Mouse (Mus musculus): ENCODE results near the gene Taf10.
"Not testable (repeated sequence)": the region's sequence is repeated elsewhere in the genome, so short reads cannot be mapped to it uniquely, and the experiment has no call there.

Gene Taf10

DNA sequence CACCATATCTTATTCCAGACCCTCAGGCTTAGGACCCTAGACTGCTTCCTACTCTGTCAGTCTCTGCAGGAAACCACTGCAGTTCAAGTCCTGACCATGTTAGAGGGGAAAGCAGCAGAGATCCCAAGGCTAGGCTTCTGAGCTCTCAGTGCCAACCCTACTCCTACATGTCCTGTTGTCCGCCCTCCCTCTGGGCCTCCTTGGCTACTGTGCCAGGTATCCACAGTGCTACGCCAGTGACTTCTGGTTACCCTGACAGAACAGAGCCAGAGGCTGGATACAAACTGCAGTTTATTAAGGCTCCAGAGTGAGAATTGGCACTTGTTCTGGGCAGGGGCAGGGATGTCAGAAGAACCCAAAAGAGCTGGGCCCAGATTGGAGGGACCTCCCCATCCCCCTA, 8.6 kb upstream of the Taf10 start:
- no peak for DNase-seq

DNA sequence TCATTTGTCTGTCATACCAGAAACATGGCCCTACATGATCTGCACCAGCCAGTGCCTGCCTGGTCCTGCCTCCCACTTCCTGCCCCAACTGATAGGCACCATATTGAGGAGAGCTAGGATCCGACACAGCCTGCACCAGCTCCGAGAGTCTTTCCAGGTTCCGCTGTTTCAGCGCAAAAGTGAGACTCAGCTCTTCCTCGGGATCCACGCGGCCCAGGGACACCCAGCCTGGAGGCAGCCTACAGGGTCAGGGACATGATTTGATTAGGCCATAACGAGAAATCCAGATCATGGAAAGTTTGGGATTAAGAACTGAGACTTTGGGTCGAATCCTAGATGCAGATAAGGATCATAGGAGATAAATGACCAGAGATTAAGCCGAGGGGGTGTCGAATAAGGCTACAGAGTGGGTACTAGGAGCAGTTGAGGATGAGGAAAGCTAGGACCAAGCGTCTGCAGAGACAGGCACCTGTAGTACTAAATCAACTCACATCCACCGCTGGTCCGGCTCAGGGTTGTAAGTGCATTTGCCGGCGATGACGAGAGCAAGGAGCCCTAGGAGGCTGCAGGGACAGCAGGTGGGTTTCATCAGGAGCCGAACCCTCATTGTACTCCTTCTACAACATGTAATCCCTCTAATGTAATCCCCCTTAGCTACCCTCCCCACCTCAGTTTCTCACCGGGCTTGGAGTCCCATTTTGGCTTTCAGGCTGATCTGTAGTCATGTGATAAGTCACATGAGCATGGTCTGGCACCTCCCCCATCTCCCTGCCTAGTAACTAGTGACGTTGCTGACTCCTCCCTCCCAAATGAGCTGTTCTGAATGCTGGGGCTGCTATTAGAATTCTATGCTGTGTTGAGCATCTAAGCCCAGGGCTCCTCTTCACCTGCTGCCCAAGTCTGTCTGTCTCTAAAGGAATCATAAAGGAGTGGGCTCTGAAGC, 7.6 kb upstream of the Taf10 start, which contains the start of gene Tpp1:
Gene Tpp1 (minus strand): TSS at position 745 of the 943 bp plus-strand sequence.
- peak; percentile 81 for DNase-seq

- no peak for DNase-seq
Observed at GRCm38 (mm10) chr7:105747776-105748175, 3.6 kb upstream of the Taf10 start.

DNA sequence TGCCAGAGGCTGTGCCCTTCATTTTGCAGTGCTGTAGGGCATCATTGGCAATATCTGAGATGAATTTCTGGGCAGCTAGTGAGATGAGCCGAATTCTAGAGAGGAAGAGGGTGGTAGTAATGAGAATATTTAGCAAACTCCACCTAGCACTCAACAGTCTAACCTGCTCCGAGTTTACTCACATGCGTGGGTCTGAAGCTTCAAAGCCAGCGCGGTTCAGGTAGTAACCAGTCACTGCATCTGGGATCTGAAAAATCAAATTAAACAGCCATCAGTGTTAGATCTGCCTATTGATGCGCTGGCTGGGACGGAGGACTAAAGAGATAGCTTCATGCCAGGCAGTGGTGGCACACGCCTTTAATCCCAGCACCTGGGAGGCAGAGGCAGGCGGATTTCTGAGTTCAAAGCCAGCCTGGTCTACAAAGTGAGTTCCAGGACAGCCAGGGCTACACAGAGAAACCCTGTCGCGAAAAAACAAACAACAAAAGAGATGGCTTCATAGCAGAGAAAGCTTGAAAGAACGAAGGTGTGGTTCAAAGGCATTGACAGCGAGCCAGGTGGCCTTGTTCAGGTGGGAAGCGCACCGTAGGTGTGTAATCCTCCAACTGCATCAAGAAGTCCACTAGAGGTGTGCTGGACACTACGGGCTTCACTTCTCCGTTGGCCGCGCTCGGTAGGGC, 775 bp downstream of the Taf10 start:
- not testable (repeated sequence) for DNase-seq

GRCm38 (mm10) chr7:105742539-105743215, 1.5 kb downstream of the Taf10 start:
- DNase-seq, result not testable (repeated sequence)

GRCm38 (mm10) chr7:105741978-105742377, 2.2 kb downstream of the Taf10 start:
- no peak for DNase-seq

DNA sequence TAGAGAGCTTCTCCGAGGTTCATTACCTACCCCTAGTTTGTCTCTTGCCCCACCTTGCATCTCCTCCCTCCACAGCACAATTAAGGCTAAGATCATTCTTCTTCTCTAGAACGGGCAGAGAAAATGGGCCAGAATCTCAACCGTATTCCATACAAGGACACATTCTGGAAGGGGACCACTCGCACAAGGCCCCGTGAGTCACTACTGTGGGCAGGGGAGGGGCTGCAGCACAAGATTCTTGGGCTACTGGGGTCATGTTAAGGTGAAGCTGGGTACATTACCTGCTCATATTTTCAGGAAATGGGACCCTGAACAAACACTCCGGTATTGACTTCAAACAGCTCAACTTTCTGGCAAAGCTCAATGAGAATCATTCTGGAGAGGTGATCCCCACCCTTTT, 3.3 kb downstream of the Taf10 start:
- DNase-seq, result no peak

DNA sequence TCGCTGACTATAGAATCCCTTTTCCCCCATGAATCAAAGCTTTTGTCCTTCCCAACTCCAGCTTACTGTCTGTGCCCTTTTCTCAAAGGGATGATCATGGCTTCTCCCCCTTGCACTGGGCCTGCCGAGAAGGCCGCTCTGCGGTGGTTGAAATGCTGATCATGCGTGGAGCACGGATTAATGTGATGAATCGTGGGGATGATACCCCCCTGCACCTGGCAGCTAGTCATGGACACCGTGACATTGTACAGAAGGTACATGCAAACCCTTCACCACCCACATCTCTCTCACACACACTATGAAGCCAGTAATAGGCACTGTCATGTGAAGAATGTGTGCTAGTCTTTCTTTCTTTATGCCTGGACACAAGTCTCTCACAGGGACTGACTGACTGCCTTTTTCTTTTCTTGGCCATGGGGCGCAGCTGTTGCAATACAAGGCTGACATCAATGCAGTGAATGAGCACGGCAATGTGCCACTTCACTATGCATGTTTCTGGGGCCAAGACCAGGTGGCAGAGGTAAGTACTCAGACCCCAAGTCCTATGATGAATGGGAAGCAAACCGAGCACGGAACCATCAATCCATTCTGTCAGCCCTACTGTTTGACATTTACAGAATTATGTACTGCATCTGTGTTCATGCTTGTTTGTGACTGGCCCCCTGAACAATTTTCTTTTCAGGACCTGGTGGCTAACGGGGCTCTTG, 3.9 kb downstream of the Taf10 start:
- no peak for DNase-seq

DNA sequence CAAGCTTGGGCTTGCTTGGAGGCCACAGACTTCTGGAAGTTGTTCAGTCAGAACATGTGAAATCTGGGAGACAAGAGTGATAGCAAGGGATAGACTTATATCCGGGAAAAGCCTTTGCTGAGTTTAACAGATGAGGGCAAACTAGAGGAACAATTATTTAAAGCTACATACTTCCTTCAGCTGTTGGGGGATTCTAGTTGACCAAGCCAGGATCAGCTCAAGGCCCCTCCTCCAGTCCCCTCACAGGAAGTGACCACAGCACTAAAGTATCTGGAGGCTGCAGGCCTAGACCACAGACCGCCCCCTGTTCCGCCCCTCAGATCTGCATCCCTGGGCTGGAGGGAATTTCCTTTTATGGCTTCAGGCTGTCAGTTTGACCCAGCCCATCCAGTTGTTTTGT, 5.2 kb downstream of the Taf10 start:
- DNase-seq, result no peak

DNA sequence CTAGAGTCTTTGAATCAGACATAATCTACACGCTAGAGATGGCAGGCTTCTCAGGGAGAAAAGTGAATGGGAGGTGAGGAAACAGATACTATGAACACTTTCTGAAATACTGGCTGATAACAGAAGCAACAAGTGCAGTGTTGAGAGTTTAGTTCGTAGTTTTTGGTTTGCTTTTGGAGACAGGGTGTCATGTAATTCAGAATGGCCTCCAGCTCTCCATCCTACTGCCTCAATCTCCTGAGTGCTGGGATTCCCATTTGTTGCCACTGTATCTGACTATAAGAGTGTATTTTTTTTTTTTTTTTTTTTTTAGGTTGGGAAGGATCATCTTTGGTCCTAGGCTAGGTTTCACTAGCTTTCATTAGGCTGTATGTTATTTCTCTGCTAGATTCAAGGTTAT, 5.9 kb downstream of the Taf10 start:
- DNase-seq, result no peak

- no peak for DNase-seq
Observed at GRCm38 (mm10) chr7:105737648-105738047, 6.5 kb downstream of the Taf10 start.

- DNase-seq, result no peak
Observed at GRCm38 (mm10) chr7:105736911-105737521, 7.1 kb downstream of the Taf10 start, which contains the start of gene Rrp8. Gene Rrp8, minus strand, starts transcription at chr7:105737385.

GRCm38 (mm10) chr7:105736264-105736901, 7.8 kb downstream of the Taf10 start, which contains the start of gene Ilk:
Gene Ilk, plus strand, starts transcription at chr7:105736592.
- peak; percentile 86 for DNase-seq

GRCm38 (mm10) chr7:105735464-105735863, 8.7 kb downstream of the Taf10 start:
- not testable (repeated sequence) for DNase-seq

DNA sequence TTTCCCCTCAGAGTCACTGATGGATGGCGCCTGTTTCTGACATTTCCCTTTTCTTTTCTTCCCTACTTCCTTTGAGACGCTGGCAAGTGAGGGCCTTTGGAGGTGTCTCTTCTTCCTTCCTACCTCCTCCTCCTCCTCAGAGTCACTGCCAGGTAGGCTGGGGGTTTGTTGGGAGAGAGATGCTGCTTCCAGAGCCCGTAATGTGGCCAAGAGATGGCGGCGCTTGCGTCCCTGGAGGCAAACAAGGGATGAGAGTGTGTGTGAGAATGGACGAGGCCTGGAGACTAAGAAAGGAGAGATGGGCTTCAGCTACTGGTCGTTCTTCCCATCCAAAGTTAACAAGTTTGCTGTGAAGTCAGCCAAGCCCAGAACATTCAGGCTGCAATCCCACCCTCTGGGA, 9.3 kb downstream of the Taf10 start:
- no peak for DNase-seq

- no peak for DNase-seq
Observed at GRCm38 (mm10) chr7:105733836-105734235, 10.3 kb downstream of the Taf10 start.

DNA sequence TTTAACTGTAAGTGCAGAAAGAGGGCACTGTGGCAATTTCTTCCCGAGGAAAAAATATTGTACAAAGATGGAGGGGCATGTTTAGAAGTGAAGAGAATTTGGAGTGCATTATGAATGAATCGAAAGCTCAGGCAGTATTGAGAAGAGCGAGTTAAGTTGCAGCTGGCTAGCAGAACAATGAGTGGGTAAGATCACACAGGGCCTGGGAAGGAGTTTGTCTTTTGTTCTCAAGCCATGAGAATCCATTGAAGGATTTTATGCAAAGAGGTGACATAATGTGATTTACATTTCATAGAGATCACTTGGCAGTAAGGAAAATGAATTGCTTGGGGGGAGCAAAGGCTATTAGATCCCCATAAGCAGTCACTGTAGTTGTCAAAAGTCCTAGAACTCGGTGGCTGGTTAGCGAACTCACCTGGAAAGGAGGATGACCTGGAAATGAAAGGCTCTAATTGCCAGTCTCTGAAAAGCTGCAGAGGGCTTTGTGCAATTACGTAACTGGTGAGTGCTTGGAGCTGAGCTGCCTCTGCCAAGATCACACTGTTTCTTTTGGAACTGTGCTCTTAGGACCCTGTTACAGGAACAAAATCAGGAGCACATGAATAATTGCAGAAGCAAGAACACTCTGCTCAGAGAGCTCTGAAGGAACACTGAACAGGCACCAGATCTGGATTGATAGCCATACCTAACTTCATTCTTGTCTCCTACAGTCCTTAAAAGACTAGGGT, 15.3 kb downstream of the Taf10 start:
- DNase-seq, result no peak

DNA sequence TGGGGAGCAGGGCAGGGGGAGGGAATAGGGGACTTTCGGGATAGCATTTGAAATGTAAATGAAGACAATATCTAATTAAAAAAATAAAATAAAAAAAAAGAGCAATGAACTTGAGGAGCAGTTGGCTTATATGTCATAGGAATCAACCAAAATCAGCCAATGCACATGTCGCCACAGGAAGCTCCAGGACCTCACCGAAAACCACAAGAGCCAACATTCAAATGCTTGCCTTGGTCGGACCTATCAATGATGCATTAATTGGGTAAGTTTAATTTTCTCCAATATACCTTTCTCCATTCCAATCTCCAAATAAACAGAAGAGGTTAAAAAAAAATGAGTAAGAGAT, 17.2 kb downstream of the Taf10 start:
- DNase-seq, result no peak

DNA sequence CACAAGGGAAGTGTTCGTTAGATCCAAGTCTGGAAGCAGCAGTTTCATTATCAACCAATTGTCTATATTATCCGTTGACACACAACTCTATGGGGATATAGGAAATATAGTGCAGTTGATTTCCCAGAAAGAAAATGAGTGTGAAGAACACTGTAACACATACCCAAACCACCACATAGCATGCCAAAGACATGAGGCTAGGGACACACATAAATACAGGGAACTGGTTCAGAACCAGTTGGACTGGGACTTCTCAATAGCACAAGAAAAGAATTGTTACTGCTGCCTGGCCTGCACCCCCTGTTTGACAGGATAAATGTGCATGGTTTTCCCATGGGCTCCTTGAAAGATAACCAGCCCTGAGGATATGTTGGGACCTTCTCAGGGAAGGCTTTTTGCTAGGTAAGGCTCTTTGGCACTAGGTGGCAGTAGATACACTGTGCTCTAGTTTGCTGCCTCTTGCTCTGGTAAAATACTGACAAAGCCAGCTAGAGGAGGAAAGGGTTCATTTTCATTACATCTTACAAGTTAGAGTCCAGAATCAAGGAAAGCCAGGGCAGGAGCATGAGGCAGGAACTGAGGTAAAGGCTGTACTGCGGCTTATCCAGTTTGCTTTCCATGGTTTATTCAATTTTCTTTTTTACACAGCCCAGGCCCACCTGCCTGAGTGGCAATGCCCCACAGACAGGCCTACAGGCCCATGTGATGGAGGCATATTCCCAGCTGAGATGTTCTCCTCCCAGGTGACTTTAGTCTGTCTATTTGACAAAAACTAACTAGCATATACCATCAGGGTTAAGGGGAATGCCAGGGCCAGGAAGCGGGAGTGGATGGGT, 17.8 kb downstream of the Taf10 start:
- DNase-seq, result peak; percentile 27

GRCm38 (mm10) chr7:105721916-105722315, 22.2 kb downstream of the Taf10 start:
- no peak for DNase-seq

Data from right cerebral cortex, postnatal 4 days (tissue).